Mouse (Mus musculus) stomach, embryonic 16.5 days (tissue): ENCODE results near the gene Wdr60. TPM values are rescaled to one million over a fixed set of nuclear protein-coding genes. Genes with fewer than 3 reads are reported as not detected.

Experiments
- ATAC-seq: fragments of 200-750 bp; cut with Nextera tagmentation; 2 replicates; pipeline ENCODE4 v1.8.0; 2017; ENCODE audit warnings: moderate number of reproducible peaks, moderate TSS enrichment; ENCODE audit not compliant: insufficient read depth, low FRiP score
- H3K27ac ChIP-seq: fragments of 300-500 bp; sonication (generic); 2 replicates; pipeline ENCODE4 v1.5.1; 2014; ENCODE audit warnings: low read length
- H3K27me3 ChIP-seq: fragments of 300-500 bp; sonication (generic); 2 replicates; pipeline ENCODE4 v1.6.1; 2014; ENCODE audit warnings: low read length, control low read depth, mixed read lengths; ENCODE audit not compliant: control insufficient read depth, insufficient read depth
- H3K36me3 ChIP-seq: fragments of 300-500 bp; sonication (generic); 2 replicates; pipeline ENCODE4 v1.6.1; 2014; ENCODE audit warnings: low read length; ENCODE audit not compliant: control insufficient read depth, insufficient read depth
- H3K4me1 ChIP-seq: fragments of 300-500 bp; sonication (generic); 2 replicates; pipeline ENCODE4 v1.6.1; 2014; ENCODE audit warnings: low read length, control low read depth, mixed read lengths; ENCODE audit not compliant: control insufficient read depth, insufficient read depth
- H3K4me2 ChIP-seq: fragments of 300-500 bp; sonication (generic); 2 replicates; pipeline ENCODE4 v1.6.1; 2014; ENCODE audit warnings: low read depth, low read length, mixed read lengths
- H3K4me3 ChIP-seq: fragments of 300-500 bp; sonication (generic); replicated peaks from 2 replicates; pipeline ENCODE4 v1.5.1; 2014; ENCODE audit warnings: mild to moderate bottlenecking, low read length
- H3K9ac ChIP-seq: fragments of 300-500 bp; sonication (generic); 2 replicates; pipeline ENCODE4 v1.6.1; 2014; ENCODE audit warnings: low read length
- H3K9me3 ChIP-seq: fragments of 300-500 bp; sonication (generic); replicated peaks from 2 replicates; pipeline ENCODE4 v1.6.1; 2016; ENCODE audit warnings: low read length, control low read depth; ENCODE audit not compliant: control insufficient read depth
- whole genome bisulfite sequencing: fragments of 180-500 bp; shearing (Covaris S2); extraction: QIAGEN DNeasy Blood & Tissue Kit; methylation state at CpG from one replicate; pipeline ENCODE4 v1.1.7; 2014; 5-methylcytosine and 5-hydroxymethylcytosine counted together
- microRNA-seq: library from miRNA; unstranded; fragments of <30 nt; microRNA quantifications from one replicate; pipeline ENCODE4, GENCODE M21; 2016
- polyA plus RNA-seq: library from polyadenylated mRNA; unstranded; fragments of >200 nt; fragmentation: Nextera tagmentation; extraction: Ambion mirVana; gene quantifications from 2 replicates; pipeline ENCODE4 v1.2.1, GENCODE M21; 2015

Wdr60 gene
- polyA plus RNA-seq, 1 experiment from 2014 or later = 18.6 TPM

DNA sequence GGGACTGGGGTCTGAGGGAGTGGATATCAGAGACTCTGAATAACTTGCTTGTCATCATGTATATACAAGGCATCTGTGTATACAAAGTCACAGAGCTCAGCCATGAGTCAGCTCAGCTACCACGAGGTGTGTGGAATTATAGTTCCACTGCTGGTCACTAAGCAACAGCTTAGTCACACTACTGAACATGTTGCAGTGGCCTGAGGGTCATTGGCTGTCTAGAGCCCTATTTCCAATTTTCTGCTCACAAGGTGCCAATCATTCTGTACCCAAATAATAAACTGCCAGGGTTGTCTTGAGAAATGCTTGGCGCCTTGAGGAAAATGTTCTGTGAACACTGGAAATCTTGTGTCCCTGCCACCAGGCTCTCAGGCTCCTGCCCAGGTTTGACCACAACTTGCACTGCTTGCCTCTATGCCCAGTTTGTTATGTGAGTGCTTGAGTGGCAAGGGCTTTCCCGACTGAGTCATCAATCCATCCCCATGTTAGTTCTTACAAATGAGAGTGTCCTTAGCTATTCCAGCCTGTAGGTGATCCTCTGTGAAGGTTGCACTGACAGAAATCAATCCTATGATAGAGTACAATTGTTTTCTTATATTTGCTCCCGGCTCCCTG is 81.3 kb downstream of the Wdr60 start:
- no peak for ATAC-seq
- no peaks in the 10 kb centered on the region for H3K9me3 ChIP-seq
- no peak overlapping the region for H3K9ac ChIP-seq
- no peaks in the 10 kb centered on the region for H3K36me3 ChIP-seq
- no peak overlapping the region for H3K4me3 ChIP-seq
- 66% methylated on average over 4 of the region's 4 CpGs for WGBS
- no peak overlapping the region for H3K4me2 ChIP-seq
- no peaks in the 10 kb centered on the region for H3K27me3 ChIP-seq
- H3K27ac ChIP-seq = no peak overlapping the region
- H3K4me1 ChIP-seq = no peaks in the 10 kb centered on the region

DNA sequence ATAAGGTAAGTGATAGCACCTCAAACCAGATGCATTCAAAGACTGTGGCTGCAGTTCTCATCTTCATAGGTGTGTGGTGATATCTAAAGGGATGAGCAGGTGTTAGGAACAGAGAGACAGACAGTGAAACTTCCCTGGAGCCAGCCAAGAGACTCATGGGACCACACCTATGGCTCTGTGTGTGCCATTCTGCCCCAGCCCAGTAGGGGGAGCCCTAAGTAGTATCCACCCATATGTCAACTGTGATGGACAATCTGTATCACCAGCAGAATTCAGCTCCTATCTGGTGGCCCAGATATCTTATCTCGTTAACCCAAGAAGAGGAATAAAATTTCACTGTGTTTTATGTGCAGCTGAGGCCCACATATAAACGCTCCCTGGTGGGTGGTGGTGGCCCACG is 85.9 kb downstream of the Wdr60 start:
- Histone ChIP-seq H3K9ac (no peak overlapping the region), H3K4me2 (no peak overlapping the region), H3K9me3 (no peaks in the 10 kb centered on the region), H3K27ac (no peak overlapping the region), H3K27me3 (no peaks in the 10 kb centered on the region), H3K36me3 (no peaks in the 10 kb centered on the region), H3K4me3 (no peak overlapping the region), H3K4me1 (no peaks in the 10 kb centered on the region)
- no peak for ATAC-seq
- 90% methylated on average over 3 of the region's 3 CpGs for WGBS

DNA sequence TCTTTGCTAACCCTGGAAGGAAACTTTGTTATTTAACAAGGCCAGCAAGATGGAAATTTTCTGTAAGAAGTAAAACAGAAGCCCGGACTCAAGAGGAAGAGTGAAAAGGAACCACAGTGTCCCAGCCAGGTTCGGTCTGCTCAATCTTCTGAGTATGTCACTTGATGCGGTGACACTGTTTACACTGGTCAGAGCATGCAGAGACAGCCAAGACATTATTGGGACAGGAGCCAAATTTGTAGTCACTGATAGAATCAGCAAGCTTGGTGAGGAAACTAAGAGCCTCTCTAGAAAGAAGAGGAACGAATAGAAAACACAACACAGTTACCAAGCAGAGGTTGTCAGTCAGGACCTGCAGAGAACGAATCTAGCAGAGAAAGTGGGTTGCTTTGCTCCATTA is 93.2 kb downstream of the Wdr60 start:
- no peaks in the 10 kb centered on the region for H3K9me3 ChIP-seq
- ATAC-seq = peak; percentile 53; the same call in 1 of the 2 replicates
- H3K36me3 ChIP-seq = no peaks in the 10 kb centered on the region
- 54% methylated on average over 5 of the region's 5 CpGs for WGBS
- H3K27ac ChIP-seq = no peak overlapping the region
- no peaks in the 10 kb centered on the region for H3K27me3 ChIP-seq
- H3K4me2 ChIP-seq = no peak overlapping the region
- no peaks in the 10 kb centered on the region for H3K4me1 ChIP-seq
- no peak overlapping the region for H3K9ac ChIP-seq
- no peak overlapping the region for H3K4me3 ChIP-seq

DNA sequence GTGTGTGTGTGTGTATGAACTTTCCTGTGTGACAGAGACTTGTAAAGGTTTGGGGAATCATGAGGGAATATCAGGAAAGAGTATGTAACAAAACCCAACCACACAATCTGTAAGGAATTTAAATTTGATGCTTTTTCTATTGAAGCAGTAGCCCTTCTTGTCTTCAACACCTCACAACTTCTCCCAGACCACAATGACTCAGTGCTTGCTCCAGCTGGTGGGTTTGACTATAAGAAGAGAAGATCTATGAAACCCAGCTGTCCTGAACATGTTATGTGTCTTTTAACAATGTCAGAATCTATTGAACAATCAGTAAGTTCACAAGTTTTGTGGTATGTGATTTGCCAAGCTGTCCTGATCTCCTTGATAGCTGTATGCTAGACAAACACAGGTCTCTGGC is 97.5 kb downstream of the Wdr60 start:
- Histone ChIP-seq H3K4me3 (no peak overlapping the region), H3K27ac (no peak overlapping the region), H3K36me3 (no peaks in the 10 kb centered on the region), H3K27me3 (no peaks in the 10 kb centered on the region), H3K9ac (no peak overlapping the region), H3K4me2 (no peak overlapping the region), H3K9me3 (no peaks in the 10 kb centered on the region), H3K4me1 (no peaks in the 10 kb centered on the region)
- no peak for ATAC-seq

DNA sequence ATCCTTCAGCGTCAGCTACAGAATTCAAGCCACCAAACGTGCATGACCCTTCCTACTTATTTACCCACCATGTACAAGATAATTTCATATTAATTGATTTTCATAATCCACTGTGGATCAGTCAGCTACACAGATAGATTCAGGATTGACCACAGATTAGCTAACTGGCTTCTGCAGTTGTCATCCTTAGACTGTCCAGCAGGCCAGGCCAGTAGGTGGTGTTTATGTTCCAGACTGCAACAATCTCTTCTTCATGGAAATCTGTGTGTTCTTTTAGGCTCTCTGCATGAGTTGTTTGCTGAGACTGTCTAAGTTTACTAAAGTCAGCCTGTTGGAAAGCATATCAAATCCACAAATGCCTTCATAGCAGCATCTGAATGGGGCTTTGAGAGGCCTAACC is 103.1 kb downstream of the Wdr60 start:
- Histone ChIP-seq H3K4me3 (no peak overlapping the region), H3K9me3 (no peaks in the 10 kb centered on the region), H3K27me3 (no peaks in the 10 kb centered on the region), H3K9ac (no peak overlapping the region), H3K36me3 (no peaks in the 10 kb centered on the region), H3K4me2 (no peak overlapping the region), H3K4me1 (no peaks in the 10 kb centered on the region), H3K27ac (peak overlapping the region; percentile 2; the same call in 1 of the 2 replicates)
- ATAC-seq = peak; percentile 71
- 72% methylated on average over 2 of the region's 2 CpGs for WGBS

DNA sequence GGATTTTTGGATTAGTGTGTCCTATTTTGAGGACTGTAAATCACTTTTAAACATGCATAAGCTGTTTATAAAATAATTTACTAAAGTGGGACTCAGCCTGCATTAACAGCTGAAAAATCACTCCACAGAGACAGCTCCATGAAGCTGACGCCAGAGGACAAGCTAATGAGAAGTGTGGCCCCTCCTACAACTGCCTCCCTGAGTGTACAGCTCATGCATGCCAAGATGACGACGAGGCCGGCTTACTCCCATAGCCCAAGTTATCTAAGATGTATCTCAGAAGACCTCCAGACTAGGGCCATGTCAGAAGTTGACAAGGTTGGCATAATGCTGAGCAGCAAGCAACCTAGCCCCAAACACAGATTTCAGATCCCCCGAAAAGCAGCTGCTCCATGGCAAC is 103.6 kb downstream of the Wdr60 start:
- WGBS = 50% methylated on average over 5 of the region's 5 CpGs
- Histone ChIP-seq H3K4me2 (no peak overlapping the region), H3K4me1 (no peaks in the 10 kb centered on the region), H3K27me3 (no peaks in the 10 kb centered on the region), H3K27ac (peak overlapping the region; percentile 2; the same call in 1 of the 2 replicates), H3K9ac (no peak overlapping the region), H3K36me3 (no peaks in the 10 kb centered on the region), H3K9me3 (no peaks in the 10 kb centered on the region), H3K4me3 (no peak overlapping the region)
- peak; percentile 87 for ATAC-seq

DNA sequence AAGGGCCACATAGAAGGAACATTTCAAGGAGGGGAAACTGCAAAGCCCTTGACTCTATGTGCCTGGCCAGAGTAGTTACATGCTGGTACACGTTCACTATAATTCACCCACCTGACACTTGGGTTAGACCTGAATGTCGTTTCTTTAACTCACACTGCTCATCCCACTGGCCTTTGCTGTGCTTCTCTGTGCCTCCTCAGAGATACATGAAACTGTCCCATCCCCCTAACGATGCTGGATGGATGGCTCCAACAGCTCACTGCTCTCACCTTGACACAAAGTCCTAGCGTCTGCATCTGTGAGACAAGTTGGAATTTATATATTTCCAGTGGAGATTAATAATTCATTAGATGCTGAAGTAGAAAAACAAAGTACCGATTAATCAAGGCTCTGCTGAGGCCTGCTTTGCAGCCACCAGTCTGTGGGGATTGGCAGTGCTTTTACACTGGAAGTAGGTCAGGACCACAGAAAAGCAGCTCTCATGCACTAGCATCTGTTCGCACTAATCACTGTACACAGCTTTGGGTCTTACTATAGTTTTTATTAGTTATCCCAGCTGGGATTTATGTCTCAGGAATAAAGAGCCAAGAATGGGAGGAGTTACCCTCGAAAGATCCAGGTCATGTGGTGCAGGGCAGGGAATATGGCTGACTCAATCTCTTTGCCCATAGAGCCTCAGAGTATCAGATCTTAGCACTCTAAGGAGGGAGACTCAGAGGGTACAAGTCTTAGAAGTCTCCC is 105.9 kb downstream of the Wdr60 start:
- 67% methylated on average over 7 of the region's 7 CpGs for WGBS
- Histone ChIP-seq H3K27ac (no peak overlapping the region), H3K9ac (no peak overlapping the region), H3K4me3 (no peak overlapping the region), H3K27me3 (no peaks in the 10 kb centered on the region), H3K4me1 (no peaks in the 10 kb centered on the region), H3K36me3 (no peaks in the 10 kb centered on the region), H3K9me3 (no peaks in the 10 kb centered on the region), H3K4me2 (no peak overlapping the region)
- ATAC-seq = no peak

Small RNA genes within 50 kb of the gene (microRNA-seq; reads per million reads assigned to microRNA genes)
- not detected for gene Gm23190

Other genes starting within 250 kb of the Wdr60 start
- 35.6 and 35.9 TPM in 2 replicates for gene Zfp386, start 215.3 kb downstream of the Wdr60 start, polyA plus RNA-seq
- gene Vipr2, start 185.3 kb downstream of the Wdr60 start, polyA plus RNA-seq = 8.9 and 10.3 TPM in 2 replicates
- gene Gm11027, start 12.4 kb upstream of the Wdr60 start, polyA plus RNA-seq = not detected in 2 replicates
- gene Esyt2, start 18.2 kb upstream of the Wdr60 start, polyA plus RNA-seq = 25.6 and 28.7 TPM in 2 replicates
- gene Ncapg2, start 142.4 kb upstream of the Wdr60 start, polyA plus RNA-seq = 35.2 and 38.7 TPM in 2 replicates
- gene Ptprn2, start 222.7 kb upstream of the Wdr60 start, polyA plus RNA-seq = 3.2 and 3.5 TPM in 2 replicates